Mouse (Mus musculus): ENCODE measurements around the gene Dact2.

Dact2 gene

GRCm38 (mm10) chr17:14175019-14175418 lies 29.1 kb downstream of the Dact2 start:
- DNase-seq (ENCODE audit: extremely low read depth, low read depth) = no peak

DNA sequence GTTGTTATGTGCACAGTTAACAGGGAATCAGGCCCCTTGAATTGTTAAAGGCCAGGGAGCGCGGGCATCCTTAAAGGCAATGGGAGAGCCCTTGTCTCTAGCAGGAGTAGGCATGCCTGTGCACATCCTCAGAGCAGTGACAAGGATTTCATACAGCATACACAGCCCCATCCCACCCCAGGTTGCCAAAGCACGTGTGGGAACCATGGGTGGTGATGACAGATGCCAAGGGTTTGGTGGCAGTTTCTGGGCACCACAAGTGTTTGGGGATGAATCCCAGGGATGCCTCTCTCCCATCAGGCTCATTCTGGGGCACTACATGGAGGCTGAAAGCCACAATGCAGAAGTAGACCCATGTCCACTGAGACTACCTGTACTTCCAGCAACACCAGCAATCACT lies 29.7 kb downstream of the Dact2 start:
- DNase-seq (ENCODE audit: extremely low read depth, low read depth) = no peak

DNA sequence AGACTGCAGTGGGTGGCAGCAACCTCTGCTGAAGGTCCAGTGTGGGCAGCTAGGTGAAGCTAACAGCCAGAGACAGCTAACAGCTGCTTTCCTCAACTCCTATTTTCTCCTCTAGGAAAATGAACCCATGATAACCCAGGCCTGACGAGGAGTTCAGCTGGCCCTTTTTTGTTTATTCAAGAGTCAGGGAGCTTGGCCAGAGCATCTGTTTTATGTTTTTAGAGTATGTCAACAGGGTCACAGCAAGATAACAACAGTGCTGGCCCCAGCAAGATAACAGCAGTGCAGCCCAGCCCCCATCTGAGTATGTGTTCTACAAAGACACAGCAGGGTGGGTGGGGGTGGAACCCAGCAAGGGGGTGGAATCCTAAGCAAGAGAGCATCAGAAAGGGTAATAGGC lies 30.6 kb downstream of the Dact2 start:
- no peak for DNase-seq (ENCODE audit: extremely low read depth, low read depth)

- no peak for DNase-seq (ENCODE audit: extremely low read depth, low read depth)
Observed at GRCm38 (mm10) chr17:14172731-14173130, 31.4 kb downstream of the Dact2 start.

DNA sequence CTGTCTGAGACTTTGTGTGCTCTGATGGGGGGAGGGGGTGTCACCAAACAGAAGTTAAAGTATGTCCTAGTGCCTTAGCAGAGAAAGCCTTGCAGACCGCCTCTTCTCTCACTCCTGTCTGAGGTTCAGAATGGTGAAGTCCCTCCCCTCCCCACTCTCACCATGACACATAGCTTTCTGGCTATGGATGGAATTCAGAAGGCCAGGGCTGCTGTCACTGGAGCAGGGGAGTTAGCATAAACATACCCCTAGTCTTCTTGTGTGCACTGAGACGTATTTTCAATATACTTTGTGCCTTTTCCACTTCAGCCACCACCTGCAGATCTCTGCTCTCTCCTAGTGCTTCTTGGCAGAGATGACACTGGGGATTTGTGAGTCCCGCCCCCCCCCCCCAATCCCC lies 31.9 kb downstream of the Dact2 start:
- no peak for DNase-seq (ENCODE audit: extremely low read depth, low read depth)

GRCm38 (mm10) chr17:14170961-14171479 lies 33.1 kb downstream of the Dact2 start:
- no peak for DNase-seq (ENCODE audit: extremely low read depth, low read depth)

- no peak for DNase-seq (ENCODE audit: extremely low read depth, low read depth)
Observed at GRCm38 (mm10) chr17:14169431-14169830, 34.7 kb downstream of the Dact2 start.

DNA sequence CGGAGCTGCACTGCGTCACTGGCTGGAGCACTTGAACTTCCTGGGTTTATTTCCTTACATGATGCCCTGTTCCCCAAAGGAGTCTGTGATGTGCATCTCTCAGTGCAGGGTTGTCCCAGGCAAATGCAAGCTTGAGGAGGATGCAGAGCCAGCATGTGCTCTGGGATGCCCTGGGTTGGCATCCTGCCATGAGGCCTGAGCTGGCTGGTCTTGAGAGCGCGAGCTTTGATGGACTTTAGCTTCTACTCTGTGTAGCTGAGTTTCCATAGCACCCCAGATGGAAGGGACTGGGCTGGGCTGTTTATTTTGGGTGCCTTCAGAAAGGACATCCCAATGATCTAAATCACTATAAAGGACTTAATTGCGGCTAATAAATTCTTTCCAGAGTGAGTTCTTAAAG lies 36.5 kb downstream of the Dact2 start:
- DNase-seq (ENCODE audit: extremely low read depth, low read depth) = no peak

GRCm38 (mm10) chr17:14166746-14167432 lies 37.2 kb downstream of the Dact2 start:
- no peak for DNase-seq (ENCODE audit: extremely low read depth, low read depth)

DNA sequence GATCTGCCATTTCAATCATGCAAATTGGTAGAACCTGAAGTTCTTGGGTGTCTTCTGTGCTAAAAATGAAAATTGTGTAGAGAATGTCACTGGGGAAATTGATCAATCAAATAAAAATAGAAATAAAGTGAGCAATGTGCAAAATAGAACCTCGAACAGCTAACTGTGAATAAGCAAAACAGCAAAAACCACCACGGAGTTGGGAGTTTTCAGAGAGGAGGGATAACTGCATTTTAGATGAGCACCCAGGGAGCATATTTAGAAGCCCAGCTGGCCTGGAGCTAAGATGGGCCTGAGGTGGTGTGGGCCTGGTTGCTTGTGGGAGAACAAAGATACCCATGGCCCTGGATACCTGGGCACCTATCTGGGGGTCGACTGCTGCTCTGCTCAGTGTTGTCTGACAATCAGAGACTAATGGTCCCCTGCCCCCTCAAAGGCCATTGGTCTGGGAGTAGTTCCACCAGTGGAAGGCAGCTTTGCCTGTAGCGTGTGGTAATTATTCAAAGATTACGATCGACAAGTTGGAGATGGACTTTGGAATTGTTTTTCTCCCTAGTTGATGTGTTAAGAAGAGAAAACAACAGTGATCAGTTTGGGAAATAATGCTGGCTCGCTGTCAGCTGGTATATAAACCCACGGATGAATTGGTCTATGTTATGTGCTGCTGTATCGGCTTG lies 38.0 kb downstream of the Dact2 start:
- no peak for DNase-seq (ENCODE audit: extremely low read depth, low read depth)

DNA sequence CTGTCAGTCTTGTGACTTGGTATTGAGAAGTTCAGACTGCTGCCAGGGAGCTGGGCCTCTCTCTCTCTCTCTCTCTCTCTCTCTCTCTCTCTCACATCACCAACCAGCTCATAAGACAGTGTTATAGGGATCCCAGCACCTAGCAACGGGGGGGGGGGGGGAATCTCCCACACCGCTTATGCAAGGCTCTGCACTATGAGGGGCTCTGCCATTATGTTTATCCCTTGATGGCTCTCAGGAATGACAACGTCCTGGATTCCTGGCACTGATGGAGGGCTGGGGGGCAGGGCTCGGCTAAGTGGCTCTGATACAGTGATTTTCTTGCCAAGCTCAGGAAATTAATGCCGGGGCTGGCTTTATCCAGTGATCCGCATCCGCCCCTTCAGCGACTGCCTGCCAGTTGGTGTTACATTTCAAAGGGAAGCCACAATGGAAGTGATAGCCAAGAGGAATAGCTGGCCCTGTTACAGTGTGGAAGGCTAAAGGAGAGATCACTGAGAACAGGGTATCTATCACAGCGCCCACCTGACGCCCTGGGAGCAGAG lies 38.7 kb downstream of the Dact2 start:
- DNase-seq (ENCODE audit: extremely low read depth, low read depth) = no peak

DNA sequence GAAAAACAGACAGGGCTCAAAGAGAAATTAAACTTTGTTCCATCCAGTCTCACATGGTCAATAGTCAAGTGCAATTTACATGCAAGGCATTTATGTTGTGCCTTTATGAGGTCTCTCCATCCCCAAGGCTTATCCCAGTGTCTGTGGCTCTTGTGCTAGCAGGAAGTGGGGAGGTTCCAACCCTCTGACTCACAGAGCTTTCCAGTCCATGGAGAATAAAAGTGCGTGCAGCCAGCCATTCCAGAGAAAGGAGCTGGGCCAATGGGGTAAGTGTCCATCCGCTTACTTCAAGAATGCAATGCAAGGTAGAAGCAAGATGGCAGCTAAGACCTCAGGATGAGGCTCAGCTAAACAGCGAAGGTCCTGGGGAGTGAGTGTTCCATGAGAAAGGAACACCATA lies 43.3 kb downstream of the Dact2 start:
- no peak for DNase-seq (ENCODE audit: extremely low read depth, low read depth)

GRCm38 (mm10) chr17:14157779-14158195 lies 46.3 kb downstream of the Dact2 start:
- no peak for DNase-seq (ENCODE audit: extremely low read depth, low read depth)

Measured in MEL-GATA-1-ER (cell line).